Mouse (Mus musculus): Measurements from ENCODE around the gene Oxgr1. TPM values are rescaled to one million over a fixed set of nuclear protein-coding genes. Genes with fewer than 3 reads are reported as not detected.

Gene Oxgr1
- total RNA-seq, 2 experiments from 2014 or later = 0.08 TPM; not detected in 1

DNA sequence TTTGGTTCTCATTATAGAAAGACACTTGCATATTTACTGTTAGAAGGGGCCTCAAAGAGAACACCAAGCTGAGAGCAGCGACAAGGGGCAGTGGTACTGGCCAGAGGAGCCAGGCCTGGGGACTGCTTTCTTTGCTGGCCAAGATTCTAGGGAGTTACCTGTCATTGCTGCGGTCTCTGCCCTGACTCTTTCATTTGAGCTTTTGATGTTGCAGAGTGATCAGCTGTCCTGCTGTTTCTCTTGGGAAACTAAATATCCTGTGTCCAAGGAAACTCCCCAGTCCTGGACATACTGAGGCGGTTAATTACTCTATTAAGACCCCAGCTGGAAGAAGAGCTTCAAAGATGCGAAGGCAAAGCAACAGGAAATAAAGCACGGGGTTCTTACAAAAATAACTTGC lies 60.9 kb downstream of the Oxgr1 start:
- DNase-seq (ENCODE audit: low spot score in 2 of 2) = no peak

DNA sequence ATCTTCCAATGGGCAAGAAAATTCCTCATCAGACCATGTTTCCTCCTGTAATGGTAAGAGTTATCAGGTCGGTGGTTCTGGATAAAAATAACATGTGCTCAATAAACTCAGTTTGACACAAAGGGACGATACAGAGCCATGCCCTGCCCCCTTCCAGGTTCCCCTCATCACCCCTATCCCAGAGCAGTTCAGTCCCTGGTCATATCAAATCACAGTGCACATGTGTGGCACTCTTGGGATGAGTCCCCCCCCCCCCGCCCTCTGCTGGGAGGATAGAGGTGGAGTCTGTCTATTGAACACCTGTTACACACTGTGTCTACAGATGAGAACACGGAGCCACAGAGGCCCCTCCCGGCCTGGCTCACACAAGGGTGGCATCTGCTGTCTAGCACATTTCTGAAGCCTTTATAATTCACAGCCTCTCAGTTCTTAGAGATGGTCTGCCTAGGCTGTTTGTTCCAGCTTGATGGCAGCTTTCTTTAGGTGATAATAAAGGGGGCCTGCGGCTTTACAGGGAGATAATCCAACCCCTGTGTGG lies 61.5 kb downstream of the Oxgr1 start:
- DNase-seq (ENCODE audit: low spot score in 2 of 2) = no peak

Other genes starting within 250 kb of the Oxgr1 start
- 100 to 1,000 TPM; 246 to 260 TPM for gene Mbnl2, start 233.2 kb upstream of the Oxgr1 start, total RNA-seq (2021)

All from layer of hippocampus, adult 18-20 months (tissue).